Mouse (Mus musculus) adrenal gland, postnatal 0 days (tissue): ENCODE measurements around the gene Nxf1. TPM values are rescaled to one million over a fixed set of nuclear protein-coding genes. Genes with fewer than 3 reads are reported as not detected.

ENCODE experiments used
- polyA plus RNA-seq: library from polyadenylated mRNA; unstranded; fragments of >200 nt; fragmentation: Nextera tagmentation; extraction: Ambion mirVana; gene quantifications from 2 replicates; pipeline ENCODE4 v1.2.1, GENCODE M21; 2015

The Nxf1 gene
- 57.3 and 70.5 TPM in 2 replicates for polyA plus RNA-seq

DNA sequence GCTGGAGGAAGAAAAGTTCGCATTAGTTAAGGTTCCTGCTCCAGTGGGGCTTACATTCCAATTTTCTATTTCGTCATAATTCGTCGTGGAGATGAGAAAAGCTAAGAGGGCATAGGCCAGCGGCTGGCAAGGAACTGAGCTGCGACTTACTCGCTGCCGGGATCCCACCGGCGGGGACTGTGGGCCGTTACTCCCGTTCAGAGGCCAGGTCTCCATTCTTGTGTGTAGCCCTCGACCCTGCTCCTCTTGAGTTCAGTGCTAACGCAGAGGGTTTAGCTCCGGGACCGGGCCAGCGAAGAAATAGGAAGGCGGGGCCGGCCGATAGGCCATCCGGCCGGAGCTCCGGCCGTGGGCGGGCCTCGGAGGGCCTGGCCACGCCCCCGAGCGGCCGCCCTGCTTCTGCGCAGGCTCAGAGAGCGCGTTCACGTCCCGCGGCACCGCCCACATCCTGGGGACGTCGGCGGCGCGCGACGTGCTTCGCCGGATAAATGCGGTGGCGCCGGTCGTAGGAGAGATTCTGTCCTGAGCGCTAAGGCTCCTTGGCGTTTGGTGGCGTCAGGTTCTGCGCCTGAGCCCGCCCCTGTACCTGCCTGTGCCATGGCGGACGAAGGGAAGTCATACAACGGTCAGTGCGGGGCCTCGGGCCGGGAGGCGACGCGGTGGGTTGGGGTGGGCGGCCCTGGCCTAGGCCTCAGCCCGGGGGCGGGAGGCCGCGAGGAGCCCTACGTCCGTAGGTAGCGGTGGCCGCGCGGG is at the start of gene Nxf1:
TSS of gene Nxf1 (plus strand) at position 439 of the 753 bp plus-strand sequence.

DNA sequence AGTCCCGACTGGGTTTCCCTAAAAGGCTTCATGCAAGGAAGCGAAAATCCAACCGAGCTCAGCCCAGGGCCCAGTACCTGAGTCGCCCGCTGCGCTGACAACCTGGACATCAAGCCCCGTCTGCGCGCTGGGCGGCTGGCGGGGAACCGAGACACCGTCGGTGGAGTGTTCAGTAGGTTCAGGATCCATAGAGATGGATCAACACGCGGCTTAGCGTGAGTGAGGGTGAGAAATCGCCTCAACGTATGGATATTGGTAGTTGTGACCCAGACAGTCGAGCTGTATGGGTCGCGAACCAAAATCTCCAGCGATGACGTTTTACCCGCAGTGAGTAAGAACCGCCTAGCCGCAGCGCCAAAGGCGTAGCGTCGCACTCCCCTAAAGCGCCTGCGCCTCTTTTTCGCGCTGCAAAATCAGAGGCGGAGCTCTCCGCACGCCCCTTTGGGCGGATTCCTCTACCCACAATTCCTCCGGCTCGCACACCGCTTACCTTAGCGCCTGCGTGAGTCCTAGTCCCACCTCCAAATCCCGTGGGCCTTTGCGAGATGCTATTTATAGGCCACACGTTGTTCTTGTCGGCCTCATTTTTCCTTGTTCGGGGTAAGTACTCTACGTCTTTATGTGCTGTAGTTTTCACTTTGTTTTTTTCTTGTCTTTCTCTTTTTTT is 33.8 kb upstream of the Nxf1 start, which contains the start of gene Slc3a2:
TSS of gene Slc3a2 (minus strand) at position 463 of the 667 bp plus-strand sequence.

DNA sequence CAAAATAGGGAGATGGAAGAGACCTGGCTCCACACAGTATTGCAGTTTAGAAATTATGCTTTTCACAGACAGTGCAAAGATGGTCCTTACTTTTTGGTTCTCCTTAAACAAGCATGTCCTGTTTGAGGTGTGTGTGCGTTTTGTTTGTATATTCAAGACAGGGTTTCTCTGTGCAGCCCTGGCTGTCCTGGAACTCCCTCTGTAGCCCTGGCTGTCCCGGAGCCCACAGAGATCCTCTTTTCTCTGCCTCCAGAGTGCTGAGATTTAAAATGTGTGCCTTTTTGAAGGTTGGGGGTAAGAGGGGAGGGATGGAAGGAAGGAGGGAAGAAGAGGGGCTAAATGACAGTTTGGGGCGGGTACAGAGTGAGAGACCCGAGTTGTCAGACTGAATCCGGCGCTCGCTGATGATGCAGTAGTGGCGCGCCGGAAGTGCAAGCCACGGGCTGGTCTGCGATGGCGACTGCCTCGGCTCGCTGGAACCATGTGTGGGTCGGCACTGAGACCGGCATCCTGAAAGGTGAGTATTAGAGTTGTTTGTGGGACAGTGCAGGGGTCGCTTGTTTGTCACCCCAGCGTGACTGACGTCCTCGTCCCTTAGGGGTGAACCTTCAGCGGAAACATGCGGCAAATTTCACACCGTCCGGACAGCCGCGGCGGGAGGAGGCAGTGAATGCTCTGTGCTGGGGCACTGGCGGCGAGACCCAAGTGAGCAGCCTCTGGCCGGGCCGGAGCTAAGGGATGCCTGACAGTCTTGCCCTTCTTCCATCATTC is 21.3 kb upstream of the Nxf1 start, which contains the start of gene Wdr74:
TSS of gene Wdr74 (plus strand) at position 439 of the 771 bp plus-strand sequence.

DNA sequence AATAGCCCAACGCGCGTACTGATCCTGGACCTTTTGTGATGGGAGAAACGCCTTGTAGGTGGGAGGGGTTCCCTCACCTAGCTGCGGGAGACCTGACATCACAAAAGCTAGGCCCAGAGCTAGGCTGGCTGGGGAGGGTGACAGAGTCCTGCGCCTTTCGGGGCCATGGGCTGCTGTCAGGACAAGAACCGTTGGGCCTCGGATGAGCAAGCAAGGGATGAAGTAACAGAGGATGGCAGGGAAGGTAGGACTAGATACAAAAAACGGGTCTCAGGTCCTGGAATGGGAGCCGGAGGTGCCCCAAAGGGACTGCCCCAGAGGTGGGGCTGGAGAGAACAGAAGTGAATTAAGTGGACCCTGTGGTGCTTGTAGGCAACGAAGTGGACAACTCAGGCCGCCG is 16.3 kb upstream of the Nxf1 start, which contains the start of gene 1700092M07Rik:
TSS of gene 1700092M07Rik (plus strand) at position 116 of the 400 bp plus-strand sequence.

DNA sequence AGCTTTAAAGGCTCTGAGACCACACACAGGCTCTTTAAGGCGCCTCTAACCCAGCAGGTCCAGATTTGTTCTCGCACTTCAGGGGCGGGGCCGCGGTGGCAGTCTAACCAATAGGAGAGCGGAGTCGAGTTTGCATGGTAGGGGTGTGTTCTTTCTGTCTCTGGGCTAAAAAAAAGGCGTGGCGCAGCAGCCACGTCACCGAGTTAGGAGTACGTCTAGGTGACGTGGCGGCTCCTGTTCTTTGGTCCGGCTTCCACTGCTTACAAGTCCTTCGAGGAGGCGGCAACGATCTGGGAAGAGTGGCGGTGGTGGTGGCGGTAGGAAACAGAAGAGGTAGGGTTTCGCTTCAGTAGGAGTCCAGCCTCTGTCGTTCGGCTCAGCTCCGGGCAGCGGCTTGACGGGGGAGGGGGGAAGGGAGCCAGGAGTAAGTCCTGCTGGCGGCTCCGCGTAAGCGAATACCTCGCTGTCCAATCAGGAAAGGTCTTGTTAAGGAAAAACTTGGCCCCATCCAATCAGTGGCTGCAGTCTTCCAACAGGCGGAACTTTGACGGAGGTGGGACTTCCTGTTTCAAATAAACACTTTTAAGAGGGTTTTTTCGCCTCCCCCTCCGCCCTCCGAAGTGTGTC is 15.5 kb upstream of the Nxf1 start, which contains the start of gene Stx5a:
TSS of gene Stx5a (plus strand) at position 171 of the 627 bp plus-strand sequence.

DNA sequence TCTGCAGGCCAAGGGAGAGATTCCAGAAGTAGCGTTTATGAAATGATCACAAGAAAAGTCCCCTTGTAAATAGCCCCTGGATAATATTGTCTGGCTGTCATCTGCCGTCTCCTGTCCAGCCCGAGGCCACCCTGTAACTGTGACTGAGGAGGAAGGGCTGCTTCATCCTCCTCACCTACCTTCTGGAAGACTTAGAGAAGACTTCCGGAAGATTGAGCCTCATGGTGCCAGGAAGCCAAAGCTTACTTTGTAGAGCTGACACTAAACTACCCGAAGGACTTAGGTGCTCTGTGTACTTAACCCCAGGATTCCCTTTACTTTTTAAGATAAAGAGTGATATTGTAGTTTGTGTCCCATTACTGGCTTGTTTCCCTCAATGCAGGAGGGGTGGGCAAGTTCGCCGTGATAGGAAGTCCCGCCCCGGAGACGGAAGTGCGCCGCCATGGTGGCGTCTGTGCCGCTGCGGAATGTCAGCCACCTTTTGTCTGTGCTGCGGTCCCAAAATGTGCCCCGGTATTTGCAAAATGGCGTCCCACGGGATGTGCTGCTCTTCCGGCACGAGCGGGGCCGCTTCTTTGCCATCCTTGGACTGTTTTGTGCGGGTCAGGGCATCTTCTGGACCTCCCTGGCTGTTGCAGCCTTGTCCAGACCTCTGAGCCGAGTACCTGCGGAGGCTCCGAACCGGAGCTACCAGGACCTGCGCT is 13.8 kb downstream of the Nxf1 start, which contains the start of gene Tmem223:
TSS of gene Tmem223 (plus strand) at position 430 of the 704 bp plus-strand sequence.

DNA sequence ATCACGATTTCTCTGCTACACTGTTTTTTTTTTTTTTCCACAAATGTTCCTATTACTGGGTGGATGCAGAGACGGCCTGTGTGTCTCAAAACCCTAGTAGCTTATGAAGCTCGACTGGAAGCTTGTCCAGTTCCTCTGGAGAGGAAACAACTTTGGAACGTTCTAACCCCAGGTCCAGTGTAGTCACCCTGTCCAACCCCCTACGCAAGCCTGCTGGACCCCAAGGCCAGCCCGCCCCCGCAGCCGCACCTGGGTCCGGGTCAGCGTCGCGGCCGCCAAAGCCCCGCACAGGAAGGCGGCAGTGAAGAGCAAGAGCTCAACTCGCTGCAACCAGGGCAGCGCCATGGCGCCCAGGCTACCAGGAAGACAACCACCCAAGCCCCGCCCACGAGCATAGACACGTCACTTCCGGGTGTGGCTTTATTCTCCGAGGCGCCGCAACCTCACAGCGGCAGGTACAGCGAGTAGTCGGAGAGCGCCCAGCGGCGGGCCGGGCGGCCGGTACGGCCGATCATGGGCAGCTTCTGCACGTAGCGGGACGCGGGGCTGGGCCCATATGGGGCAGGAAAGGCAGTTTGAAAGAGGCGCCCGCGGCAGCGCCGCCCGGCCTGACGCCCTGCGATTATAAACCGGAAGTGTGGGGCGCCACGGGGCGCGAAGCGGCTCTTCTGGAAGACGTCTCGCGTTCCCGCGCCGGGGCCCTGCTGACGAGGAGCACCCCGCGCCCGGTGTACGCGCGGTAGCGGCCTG is 17.4 kb downstream of the Nxf1 start, which contains the start of gene Tmem179b:
TSS of gene Tmem179b (minus strand) at position 382 of the 750 bp plus-strand sequence.

DNA sequence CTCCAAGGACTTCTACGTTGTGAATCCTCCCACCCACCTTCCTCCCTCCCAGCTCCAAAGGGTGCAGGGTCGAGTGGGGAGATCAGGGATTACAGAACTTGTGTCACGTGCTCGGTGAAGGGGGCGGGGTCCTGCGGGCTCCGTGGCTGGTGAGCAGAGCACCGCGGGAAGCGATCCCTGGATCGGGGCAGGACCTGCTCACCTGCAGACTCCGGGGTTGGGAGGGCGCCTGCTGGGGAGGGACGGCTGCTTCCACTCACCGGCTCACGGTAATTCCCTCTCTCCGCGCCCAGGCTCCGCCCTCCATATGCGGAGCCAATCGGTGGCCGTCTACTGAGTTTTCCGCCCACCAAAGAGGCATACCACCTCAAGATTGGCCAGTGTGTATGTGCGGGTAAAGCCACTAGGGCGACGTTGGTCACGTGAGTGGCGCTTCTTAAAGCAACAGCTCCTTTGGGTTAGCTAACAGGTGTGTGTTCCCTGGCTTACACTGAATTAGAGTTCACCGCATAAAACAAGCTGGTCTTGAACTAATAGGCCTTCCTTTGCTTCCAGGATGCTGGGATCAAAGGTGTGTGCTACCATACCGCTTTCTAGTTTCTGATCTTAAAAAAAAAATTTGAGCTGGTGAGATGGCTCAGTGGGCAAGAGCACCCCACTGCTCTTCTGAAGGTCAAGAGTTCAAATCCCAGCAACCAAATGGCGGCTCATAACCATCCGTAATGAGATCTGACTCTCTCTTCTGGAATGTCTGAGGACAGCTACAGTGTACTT is 29.3 kb downstream of the Nxf1 start, which contains the start of gene Taf6l:
TSS of gene Taf6l (minus strand) at position 410 of the 774 bp plus-strand sequence.

DNA sequence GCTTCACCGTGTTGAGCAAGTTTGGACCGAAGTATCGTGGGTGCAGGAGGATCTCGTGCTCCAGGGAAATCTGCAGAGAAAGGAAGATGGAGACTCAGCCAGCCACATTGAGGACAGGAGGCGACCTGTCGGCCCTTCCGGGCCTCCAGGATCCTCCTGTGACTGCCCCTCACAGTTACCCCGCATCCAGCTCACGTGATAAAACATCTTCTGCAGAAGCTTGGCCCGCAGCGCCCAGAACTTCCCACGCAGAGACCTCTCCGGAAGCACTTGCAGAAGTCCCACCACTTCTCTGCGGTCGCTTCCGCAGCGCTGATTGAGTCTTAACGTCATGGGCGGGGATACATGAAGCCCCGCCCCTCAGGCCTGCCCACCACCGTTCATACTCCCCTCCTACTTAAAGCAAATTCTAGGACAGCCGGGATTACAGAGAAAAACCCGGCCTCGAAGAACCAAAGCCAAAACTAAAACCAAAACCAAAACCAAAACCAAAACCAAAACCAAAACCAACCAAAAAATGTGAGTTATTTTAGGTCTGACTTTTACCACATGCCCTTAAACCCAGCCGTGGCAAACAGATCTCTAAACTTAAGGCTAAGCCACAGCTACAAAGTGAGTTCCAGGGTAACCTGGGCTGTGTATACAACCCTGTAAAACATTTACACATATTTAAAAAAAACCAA is 41.5 kb downstream of the Nxf1 start, which contains the start of gene Polr2g:
TSS of gene Polr2g (minus strand) at position 314 of the 683 bp plus-strand sequence.

DNA sequence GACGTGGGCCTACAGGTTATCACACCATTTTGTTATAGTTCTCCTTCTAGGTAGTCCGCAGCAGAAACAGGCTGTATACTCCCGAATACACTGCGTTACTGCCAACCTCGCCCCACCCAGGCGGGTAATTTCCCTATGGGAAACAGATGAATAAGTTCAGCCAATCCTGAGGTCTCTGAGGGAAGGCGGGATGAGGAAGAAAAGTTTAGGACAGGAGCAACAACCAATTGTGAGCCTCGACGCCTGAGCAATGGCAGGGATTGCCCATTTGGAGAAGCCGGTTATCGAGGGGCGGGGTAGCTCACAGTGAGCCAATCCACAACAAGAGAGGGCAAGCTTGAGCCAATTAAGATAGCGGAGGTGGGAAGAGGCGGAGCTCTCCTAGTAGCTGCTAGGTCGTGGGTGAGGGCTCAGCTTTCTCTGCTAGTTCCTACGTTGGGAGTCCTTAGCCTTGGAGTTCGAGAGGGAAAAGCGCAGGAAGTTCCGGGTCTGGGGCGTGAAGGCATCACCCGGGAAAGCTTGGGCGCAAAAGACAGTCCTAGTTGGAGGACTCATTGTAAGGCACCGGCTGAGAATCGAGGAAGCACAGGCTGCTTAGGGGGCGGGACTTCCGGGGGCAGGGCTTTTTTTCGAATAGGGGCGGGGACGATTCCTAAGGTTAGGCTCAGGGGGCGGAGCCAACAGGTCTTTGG is 45.4 kb downstream of the Nxf1 start, which contains the start of gene Zbtb3:
TSS of gene Zbtb3 (plus strand) at position 426 of the 692 bp plus-strand sequence.

DNA sequence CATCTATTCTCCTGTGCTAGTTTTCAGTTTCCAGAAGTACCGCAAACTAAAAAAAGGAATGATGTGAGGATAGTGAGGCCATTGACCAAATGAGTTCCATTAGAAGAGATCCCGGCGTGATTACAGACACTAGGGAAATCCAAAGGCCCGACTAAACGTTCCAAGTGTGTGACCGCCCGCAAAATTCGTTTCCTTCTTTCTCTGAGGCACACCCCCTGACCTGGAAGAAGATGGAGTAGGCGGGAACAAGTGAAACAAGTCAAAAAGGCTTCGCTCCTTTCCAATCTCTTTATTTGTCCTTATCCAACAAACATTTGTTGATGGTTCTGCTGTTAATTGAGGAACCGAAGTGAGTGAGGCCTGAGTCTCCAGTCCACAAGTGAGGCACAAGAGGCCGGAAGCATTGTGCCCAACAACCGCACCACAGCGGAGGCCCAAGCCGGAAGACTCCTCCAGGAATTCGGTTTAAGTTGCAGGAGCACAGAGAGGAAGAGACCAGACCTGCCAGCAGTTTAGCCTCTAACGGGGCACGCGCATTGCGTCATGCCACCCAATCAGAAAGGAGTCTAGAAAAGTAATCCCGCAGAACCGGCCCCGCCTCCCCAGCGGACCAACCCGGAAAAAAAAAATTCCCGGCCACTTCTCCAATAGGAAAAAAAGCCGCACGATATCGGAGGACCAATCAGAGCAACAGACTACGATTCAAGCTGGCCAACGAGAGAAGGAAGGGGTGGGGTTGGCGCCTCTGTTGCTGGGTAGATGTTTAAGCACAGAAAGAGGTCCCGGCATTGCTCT is 62.1 kb downstream of the Nxf1 start, which contains the start of gene Ttc9c:
TSS of gene Ttc9c (minus strand) at position 533 of the 795 bp plus-strand sequence.

DNA sequence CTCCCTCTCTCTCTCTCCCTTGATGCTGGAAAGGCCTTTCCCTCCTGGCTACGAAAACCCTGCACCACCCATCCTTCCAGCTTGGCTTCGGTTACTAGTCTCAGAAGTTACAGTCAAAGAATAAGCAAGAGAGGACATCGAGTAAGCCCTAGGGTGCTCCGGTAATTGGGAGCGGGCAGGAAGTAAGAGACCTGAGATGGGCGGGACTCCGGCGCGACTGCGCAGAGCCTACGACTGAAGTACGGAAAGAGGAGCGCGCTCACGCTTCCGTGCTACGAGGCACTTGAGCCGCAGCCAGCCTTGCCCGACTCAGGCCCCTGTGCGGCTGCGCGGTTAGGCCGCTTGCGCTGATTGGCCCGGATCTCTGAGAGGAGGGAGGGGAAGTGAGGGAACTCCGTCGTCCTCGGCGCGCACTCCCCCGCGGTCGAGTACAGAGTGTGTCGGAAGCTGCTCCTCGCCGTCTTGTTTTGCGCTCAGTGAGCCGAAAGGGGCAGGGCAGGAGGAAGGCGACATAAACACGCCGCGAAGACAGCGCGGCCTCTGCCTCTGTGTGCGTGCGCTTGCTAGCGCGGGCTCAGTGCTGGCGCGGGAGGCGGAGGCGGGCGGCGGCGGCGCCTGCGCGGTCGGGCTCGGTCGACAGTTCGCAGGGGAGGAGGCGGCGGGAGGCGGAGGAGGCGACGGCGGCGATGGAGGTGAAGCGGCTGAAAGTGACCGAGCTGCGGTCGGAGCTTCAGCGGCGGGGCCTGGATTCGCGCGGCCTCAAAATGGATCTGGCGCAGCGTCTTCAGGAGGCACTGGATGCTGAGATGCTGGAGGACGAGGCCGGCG is 62.9 kb downstream of the Nxf1 start, which contains the start of gene Hnrnpul2:
TSS of gene Hnrnpul2 (plus strand) at position 415 of the 828 bp plus-strand sequence.

